Mouse (Mus musculus) lung, embryonic 15.5 days (tissue): ENCODE results near the gene Plk5. TPM values are rescaled to one million over a fixed set of nuclear protein-coding genes. Genes with fewer than 3 reads are reported as not detected.

Experiments used
- ATAC-seq: fragments of 200-750 bp; cut with Nextera tagmentation; 2 replicates; pipeline ENCODE4 v1.8.0; 2017; ENCODE audit warnings: moderate number of reproducible peaks, borderline replicate concordance; ENCODE audit not compliant: low FRiP score, low TSS enrichment; ENCODE audit errors: extremely low read depth
- H3K27ac ChIP-seq: fragments of 300-500 bp; sonication (generic); 2 replicates; pipeline ENCODE4 v1.5.1; 2015; ENCODE audit warnings: moderate library complexity, mild to moderate bottlenecking, inconsistent platforms
- H3K27me3 ChIP-seq: fragments of 300-500 bp; sonication (generic); 2 replicates; pipeline ENCODE4 v1.6.1; 2015; ENCODE audit warnings: inconsistent platforms
- H3K36me3 ChIP-seq: fragments of 300-500 bp; sonication (generic); 2 replicates; pipeline ENCODE4 v1.6.1; 2015; ENCODE audit warnings: inconsistent platforms
- H3K4me1 ChIP-seq: fragments of 300-500 bp; sonication (generic); 2 replicates; pipeline ENCODE4 v1.6.1; 2015; ENCODE audit warnings: inconsistent platforms
- H3K4me2 ChIP-seq: fragments of 300-500 bp; sonication (generic); 2 replicates; pipeline ENCODE4 v1.6.1; 2015; ENCODE audit warnings: inconsistent platforms, mild to moderate bottlenecking, moderate library complexity
- H3K4me3 ChIP-seq: fragments of 300-500 bp; sonication (generic); 2 replicates; pipeline ENCODE4 v1.5.1; 2015; ENCODE audit warnings: mild to moderate bottlenecking, inconsistent platforms
- H3K9ac ChIP-seq: fragments of 300-500 bp; sonication (generic); 2 replicates; pipeline ENCODE4 v1.6.1; 2015; ENCODE audit warnings: inconsistent platforms
- H3K9me3 ChIP-seq: fragments of 300-500 bp; sonication (generic); 2 replicates; pipeline ENCODE4 v1.6.1; 2016; ENCODE audit warnings: inconsistent platforms
- WGBS: fragments of 180-500 bp; shearing (Covaris S2); methylation state at CpG from one replicate; pipeline ENCODE4 v1.1.7; 2015; 5-methylcytosine and 5-hydroxymethylcytosine counted together
- microRNA-seq: library from miRNA; unstranded; fragments of <30 nt; microRNA quantifications from one replicate; pipeline ENCODE4, GENCODE M21; 2016
- polyA plus RNA-seq: library from polyadenylated mRNA; unstranded; fragments of >200 nt; fragmentation: Nextera tagmentation; extraction: Ambion mirVana; gene quantifications from 2 replicates; pipeline ENCODE4 v1.2.1, GENCODE M21; 2015

Plk5 gene
- polyA plus RNA-seq, 1 experiment from 2014 or later, result 1.0 TPM

- Histone ChIP-seq H3K36me3 (peaks cover 56% of the 10 kb centered on the region), H3K27ac (peak within 1 kb of the TSS; percentile 82), H3K9ac (peak within 1 kb of the TSS; percentile 73), H3K4me3 (peak within 1 kb of the TSS; percentile 78), H3K4me1 (peaks cover 25% of the 10 kb centered on the region), H3K9me3 (no peaks in the 10 kb centered on the region), H3K4me2 (peak within 1 kb of the TSS; percentile 84), H3K27me3 (no peaks in the 10 kb centered on the region)
- ATAC-seq, result peak; percentile 77
- WGBS, result 1% methylated on average over 27 of the region's 27 CpGs
Observed at GRCm38 (mm10) chr10:80406684-80407501, 50.6 kb downstream of the Plk5 start, which contains the start of gene Uqcr11. Gene Uqcr11, minus strand, starts transcription at chr10:80406830.

DNA sequence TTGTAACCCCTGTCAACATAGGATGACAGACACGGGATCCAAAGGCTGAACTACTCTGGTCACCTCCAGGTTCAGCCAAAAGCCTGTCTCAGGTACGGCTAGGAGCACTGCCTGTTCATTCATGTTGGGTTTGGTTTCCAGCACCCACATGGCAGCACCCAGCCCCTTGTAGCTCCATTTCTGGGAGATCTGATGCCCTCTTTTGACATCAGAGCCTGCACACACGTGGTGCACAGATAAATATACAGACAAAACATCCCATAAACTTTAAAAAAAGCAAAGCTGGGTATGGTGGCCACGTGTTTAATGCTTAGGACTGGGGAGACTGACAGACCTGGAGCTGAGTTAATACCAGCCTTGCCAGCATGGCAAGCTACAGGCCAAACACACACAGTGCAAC, 51.7 kb downstream of the Plk5 start:
- peaks cover 25% of the 10 kb centered on the region for H3K4me1 ChIP-seq
- no peaks in the 10 kb centered on the region for H3K27me3 ChIP-seq
- 0 out of 2 replicates have a peak overlapping the region, but pooled peaks have one; percentile 82 for H3K27ac ChIP-seq
- H3K36me3 ChIP-seq, result peaks cover 57% of the 10 kb centered on the region
- no peak overlapping the region for H3K9ac ChIP-seq
- 41% methylated on average over 4 of the region's 4 CpGs for WGBS
- ATAC-seq, result no peak
- no peak overlapping the region for H3K4me3 ChIP-seq
- H3K4me2 ChIP-seq, result peak overlapping the region; percentile 84; the same call in 1 of the 2 replicates
- H3K9me3 ChIP-seq, result no peaks in the 10 kb centered on the region

- peaks cover 91% of the 10 kb centered on the region for H3K36me3 ChIP-seq
- no peak overlapping the region for H3K4me2 ChIP-seq
- no peaks in the 10 kb centered on the region for H3K9me3 ChIP-seq
- WGBS, result 79% methylated on average over 44 of the region's 44 CpGs
- peaks cover 2% of the 10 kb centered on the region for H3K4me1 ChIP-seq
- no peaks in the 10 kb centered on the region for H3K27me3 ChIP-seq
- ATAC-seq, result 0 out of 2 replicates have a peak, but pooled peaks have one; percentile 20
- no peak overlapping the region for H3K27ac ChIP-seq
- no peak overlapping the region for H3K4me3 ChIP-seq
- H3K9ac ChIP-seq, result no peak overlapping the region
Observed at GRCm38 (mm10) chr10:80412656-80413541, 56.6 kb downstream of the Plk5 start.

Small RNAs within 50 kb of the gene (microRNA-seq; reads per million reads assigned to microRNA genes)
- not detected for gene Gm22721

Other genes with a start within 250 kb of the Plk5 start
- 18.6 and 22.1 TPM in 2 replicates for gene Stk11, start 240.7 kb upstream of the Plk5 start, polyA plus RNA-seq
- 521 and 541 TPM in 2 replicates for gene Atp5d, start 217.8 kb upstream of the Plk5 start, polyA plus RNA-seq
- gene Cbarp, start 215.6 kb upstream of the Plk5 start, polyA plus RNA-seq, result 3.9 and 5.0 TPM in 2 replicates
- gene Midn, start 208.2 kb upstream of the Plk5 start, polyA plus RNA-seq, result 17.5 and 18.6 TPM in 2 replicates
- gene Cirbp, start 190.5 kb upstream of the Plk5 start, polyA plus RNA-seq, result 94.6 and 95.1 TPM in 2 replicates
- gene 1600002K03Rik, start 183.5 kb upstream of the Plk5 start, polyA plus RNA-seq, result 11.6 and 14.7 TPM in 2 replicates
- 16.0 and 17.3 TPM in 2 replicates for gene Efna2, start 177.0 kb upstream of the Plk5 start, polyA plus RNA-seq
- 64.5 and 66.2 TPM in 2 replicates for gene Mum1, start 130.0 kb upstream of the Plk5 start, polyA plus RNA-seq
- gene Ndufs7, start 107.3 kb upstream of the Plk5 start, polyA plus RNA-seq, result 321 and 329 TPM in 2 replicates
- 29.3 and 30.2 TPM in 2 replicates for gene Gamt, start 95.4 kb upstream of the Plk5 start, polyA plus RNA-seq
- 58.9 and 67.0 TPM in 2 replicates for gene Dazap1, start 95.0 kb upstream of the Plk5 start, polyA plus RNA-seq
- gene Rps15, start 64.0 kb upstream of the Plk5 start, polyA plus RNA-seq, result 907 and 974 TPM in 2 replicates
- 0.59 and 1.3 TPM in 2 replicates for gene Apc2, start 60.5 kb upstream of the Plk5 start, polyA plus RNA-seq
- 47.7 and 51.9 TPM in 2 replicates for gene 2310011J03Rik, start 35.9 kb upstream of the Plk5 start, polyA plus RNA-seq
- gene Pcsk4, start 27.0 kb upstream of the Plk5 start, polyA plus RNA-seq, result 3.4 and 4.0 TPM in 2 replicates
- 13.8 and 14.2 TPM in 2 replicates for gene Reep6, start 26.5 kb upstream of the Plk5 start, polyA plus RNA-seq
- gene Adamtsl5, start 8.0 kb upstream of the Plk5 start, polyA plus RNA-seq, result 2.5 and 3.4 TPM in 2 replicates
- 7.9 and 9.6 TPM in 2 replicates for gene Mex3d, start 31.2 kb downstream of the Plk5 start, polyA plus RNA-seq
- gene Mbd3, start 43.1 kb downstream of the Plk5 start, polyA plus RNA-seq, result 276 and 277 TPM in 2 replicates
- 628 and 681 TPM in 2 replicates for gene Uqcr11, start 50.4 kb downstream of the Plk5 start, polyA plus RNA-seq
- gene Tcf3, start 77.2 kb downstream of the Plk5 start, polyA plus RNA-seq, result 122 and 126 TPM in 2 replicates
- not detected in 2 replicates for gene Onecut3, start 138.4 kb downstream of the Plk5 start, polyA plus RNA-seq
- 0.05 and 0.16 TPM in 2 replicates for gene Atp8b3, start 182.7 kb downstream of the Plk5 start, polyA plus RNA-seq
- 25.0 and 25.8 TPM in 2 replicates for gene Rexo1, start 205.1 kb downstream of the Plk5 start, polyA plus RNA-seq
- 10.1 and 10.2 TPM in 2 replicates for gene Klf16, start 220.9 kb downstream of the Plk5 start, polyA plus RNA-seq
- gene Abhd17a, start 233.9 kb downstream of the Plk5 start, polyA plus RNA-seq, result 122 and 133 TPM in 2 replicates
- gene Scamp4, start 246.4 kb downstream of the Plk5 start, polyA plus RNA-seq, result 79.0 and 84.8 TPM in 2 replicates
- 9.1 TPM in 2 replicates for gene Adat3, start 246.4 kb downstream of the Plk5 start, polyA plus RNA-seq
- gene Gm49322, start 249.6 kb downstream of the Plk5 start, polyA plus RNA-seq, result 3.2 and 5.1 TPM in 2 replicates